Mouse (Mus musculus) thymus, adult 2 months (tissue): ENCODE data around the gene Gm21954. TPM values are rescaled to one million over a fixed set of nuclear protein-coding genes. Genes with fewer than 3 reads are reported as not detected.

Source experiments
- DNase-seq: peaks from one replicate; pipeline ENCODE4 v3.0.0; 2021
- H3K27ac ChIP-seq: fragments of 200-500 bp; 2 replicates; pipeline ENCODE4 v1.5.1; 2012; ENCODE audit warnings: low read length, control low read depth; ENCODE audit not compliant: control insufficient read depth, insufficient read depth
- H3K27me3 ChIP-seq: fragments of 200-500 bp; 2 replicates; pipeline ENCODE4 v1.6.1; 2012; ENCODE audit warnings: mild to moderate bottlenecking, low read length, moderate library complexity, mixed read lengths; ENCODE audit not compliant: control insufficient read depth, insufficient read depth
- H3K36me3 ChIP-seq: fragments of 200-500 bp; 2 replicates; pipeline ENCODE4 v1.6.1; 2012; ENCODE audit warnings: mild to moderate bottlenecking, low read length, moderate library complexity; ENCODE audit not compliant: control insufficient read depth, insufficient read depth
- H3K4me1 ChIP-seq: fragments of 200-500 bp; replicated peaks from 2 replicates; pipeline ENCODE4 v1.6.1; 2012; ENCODE audit warnings: low read length; ENCODE audit not compliant: control insufficient read depth, insufficient read depth
- H3K4me3 ChIP-seq: fragments of 200-500 bp; 2 replicates; pipeline ENCODE4 v1.5.1; 2012; ENCODE audit warnings: mild to moderate bottlenecking, low read length, control low read depth, moderate library complexity; ENCODE audit not compliant: control insufficient read depth, insufficient read depth
- CTCF ChIP-seq: fragments of 200-500 bp; IDR thresholded peaks from 2 replicates; pipeline ENCODE4 v1.5.1; 2012; ENCODE audit warnings: mild to moderate bottlenecking, control low read depth, low read length, moderate library complexity, borderline replicate concordance; ENCODE audit not compliant: control insufficient read depth, poor library complexity, insufficient read depth; ENCODE audit errors: extremely low read depth
- POLR2A ChIP-seq: fragments of 200-500 bp; IDR thresholded peaks from 2 replicates; pipeline ENCODE4 v1.6.1; 2012; ENCODE audit warnings: mild to moderate bottlenecking, low read length, control low read depth, moderate library complexity; ENCODE audit not compliant: control insufficient read depth, poor library complexity, insufficient read depth; ENCODE audit errors: extremely low read depth
- WGBS: fragments of 180-500 bp; shearing (Covaris S2); methylation state at CpG from one replicate; pipeline ENCODE4 v1.1.7; 2018; 5-methylcytosine and 5-hydroxymethylcytosine counted together
- polyA plus RNA-seq: library from polyadenylated mRNA; depleted of rRNA; stranded (reverse); fragments of >200 nt; gene quantifications from 2 replicates; pipeline ENCODE4 v1.2.3, GENCODE M21; 2012; rRNA removed

The Gm21954 gene
- polyA plus RNA-seq, 1 experiment = not detected

DNA sequence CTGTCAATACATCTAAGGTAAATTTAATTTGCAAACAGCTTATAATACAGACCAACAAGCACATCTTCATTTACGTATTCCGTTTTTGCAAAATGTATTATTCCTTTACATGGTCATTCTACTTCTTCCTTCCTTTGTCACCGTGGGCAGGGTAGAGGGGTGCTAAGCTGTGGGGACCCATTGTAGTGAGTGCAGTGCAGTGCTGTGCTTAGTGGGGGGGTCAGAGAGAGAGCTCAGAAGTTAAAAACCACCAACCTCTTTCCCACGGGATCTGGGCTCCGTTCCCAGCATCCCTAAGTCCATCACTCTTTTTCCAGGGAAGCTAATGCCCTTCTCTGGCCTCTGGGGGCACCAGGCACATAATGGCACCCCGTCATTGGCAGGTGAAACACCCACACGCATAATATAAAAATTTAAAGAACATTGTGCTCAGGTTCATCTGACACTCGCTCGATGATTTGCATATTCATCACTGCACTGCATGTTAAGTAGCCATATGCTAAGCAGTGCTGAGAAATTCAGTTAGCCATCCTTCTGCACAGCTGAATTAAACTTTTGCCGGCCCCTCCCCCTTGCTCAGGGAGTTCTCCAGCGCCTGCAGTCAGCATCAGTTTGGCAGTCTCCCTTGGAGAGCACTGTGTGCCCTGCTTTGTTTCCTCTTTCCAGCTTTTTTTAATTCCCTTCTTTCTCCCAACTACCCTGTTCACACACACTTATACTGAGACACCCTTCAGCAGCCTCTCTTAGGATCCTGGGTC lies 48.2 kb downstream of the Gm21954 start:
- no peaks in the 10 kb centered on the region for H3K36me3 ChIP-seq
- no peak overlapping the region for H3K4me3 ChIP-seq
- no peak overlapping the region for H3K27ac ChIP-seq
- no peaks in the 10 kb centered on the region for H3K27me3 ChIP-seq
- H3K4me1 ChIP-seq = peaks cover 2% of the 10 kb centered on the region; the same call in 1 of the 2 replicates
- DNase-seq = no peak
- TF ChIP-seq CTCF (no peak), POLR2A (no peak)
- 64% methylated on average over 11 of the region's 11 CpGs for WGBS

- no peak for TF ChIP-seq CTCF
- TF ChIP-seq POLR2A = no peak
- WGBS = 36% methylated on average over 8 of the region's 8 CpGs
- no peaks in the 10 kb centered on the region for H3K36me3 ChIP-seq
- no peak overlapping the region for H3K4me3 ChIP-seq
- H3K27ac ChIP-seq = no peak overlapping the region
- no peaks in the 10 kb centered on the region for H3K27me3 ChIP-seq
- H3K4me1 ChIP-seq = peaks cover 4% of the 10 kb centered on the region; the same call in 1 of the 2 replicates
- no peak for DNase-seq
Observed at GRCm38 (mm10) chr3:55420436-55421083, 51.5 kb downstream of the Gm21954 start.

GRCm38 (mm10) chr3:55419334-55419733 lies 52.7 kb downstream of the Gm21954 start:
- H3K4me3 ChIP-seq = no peak overlapping the region
- H3K27ac ChIP-seq = no peak overlapping the region
- 4% methylated on average over 3 of the region's 3 CpGs for WGBS
- DNase-seq = no peak
- H3K36me3 ChIP-seq = no peaks in the 10 kb centered on the region
- H3K4me1 ChIP-seq = peaks cover 4% of the 10 kb centered on the region; the same call in 1 of the 2 replicates
- TF ChIP-seq POLR2A (no peak), CTCF (no peak)
- no peaks in the 10 kb centered on the region for H3K27me3 ChIP-seq

DNA sequence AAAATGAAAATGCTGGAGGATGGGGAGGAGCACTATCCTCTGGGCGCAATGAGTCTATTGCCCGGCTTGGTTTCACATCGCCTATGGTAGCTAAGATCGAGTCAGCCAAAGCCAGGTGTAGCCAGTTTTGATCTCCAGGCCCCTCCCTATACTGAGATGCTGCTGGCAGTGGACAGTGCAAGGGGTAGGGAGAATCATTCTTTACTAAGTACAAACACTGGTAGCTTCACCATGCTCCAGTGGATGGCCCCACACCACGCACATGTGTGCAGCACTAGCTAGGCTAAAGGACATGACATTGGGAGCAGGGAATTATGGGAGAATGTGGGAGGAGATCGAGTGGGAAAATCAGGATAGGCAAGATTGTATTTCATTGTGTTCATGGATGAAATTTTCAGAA lies 53.2 kb downstream of the Gm21954 start:
- DNase-seq = no peak
- no peak overlapping the region for H3K4me3 ChIP-seq
- H3K36me3 ChIP-seq = no peaks in the 10 kb centered on the region
- no peaks in the 10 kb centered on the region for H3K27me3 ChIP-seq
- 71% methylated on average over 6 of the region's 6 CpGs for WGBS
- H3K4me1 ChIP-seq = peaks cover 4% of the 10 kb centered on the region; the same call in 1 of the 2 replicates
- TF ChIP-seq CTCF (no peak), POLR2A (no peak)
- no peak overlapping the region for H3K27ac ChIP-seq

GRCm38 (mm10) chr3:55415527-55415950 lies 56.5 kb downstream of the Gm21954 start:
- 38% methylated on average over 14 of the region's 14 CpGs for WGBS
- H3K4me3 ChIP-seq = no peak overlapping the region
- no peak for TF ChIP-seq POLR2A
- peaks cover 4% of the 10 kb centered on the region; the same call in 1 of the 2 replicates for H3K4me1 ChIP-seq
- DNase-seq = peak; percentile 15
- H3K27me3 ChIP-seq = no peaks in the 10 kb centered on the region
- no peak overlapping the region for H3K27ac ChIP-seq
- no peaks in the 10 kb centered on the region for H3K36me3 ChIP-seq

Other genes starting within 250 kb of the Gm21954 start
- 1.6 and 1.9 TPM in 2 replicates for gene Dclk1, start 229.8 kb downstream of the Gm21954 start, polyA plus RNA-seq